Mouse (Mus musculus): ENCODE data around the gene Gnai1. TPM values are rescaled to one million over a fixed set of nuclear protein-coding genes. Genes with fewer than 3 reads are reported as not detected.
A peak's percentile ranks its signal among the peaks of the same experiment; 100 is the strongest.

The Gnai1 gene
- total and polyA plus RNA-seq, 2 experiments from 2014 or later: 17.0 to 19.2 TPM

GRCm38 (mm10) chr5:18307229-18307804 lies 52.8 kb downstream of the Gnai1 start:
- peak; percentile 31 for DNase-seq (ENCODE audit: low spot score)

GRCm38 (mm10) chr5:18296584-18296983 lies 63.6 kb downstream of the Gnai1 start:
- WGBS: 73% methylated on average over 2 of the region's 2 CpGs
- ATAC-seq (ENCODE audit: insufficient read depth, low read depth) (no peak), DNase-seq (ENCODE audit: low spot score) (no peak)
- no peak overlapping the region for H3K9ac ChIP-seq (replicated peaks; ENCODE audit: low read depth, low read length)
- TF ChIP-seq CTCF (IDR thresholded peaks at IDR 0.05; ENCODE audit: low read depth): no peak
- TF ChIP-seq EP300 (IDR thresholded peaks at IDR 0.05; ENCODE audit: low read depth): no peak
- no peak overlapping the region for H3K27ac ChIP-seq (ENCODE audit: low read depth)
- 0 out of 2 replicates have a peak, but pooled peaks cover 5% of the 10 kb centered on the region for H3K4me1 ChIP-seq (ENCODE audit: control insufficient read depth, insufficient read depth)
- no peaks in the 10 kb centered on the region for H3K9me3 ChIP-seq (replicated peaks; ENCODE audit: control insufficient read depth, low read length)
- H3K36me3 ChIP-seq (replicated peaks; ENCODE audit: control insufficient read depth, insufficient read depth, low read length): no peaks in the 10 kb centered on the region
- no peak overlapping the region for H3K4me3 ChIP-seq (ENCODE audit: low read depth, low read length)
- H3K4me2 ChIP-seq (ENCODE audit: low read depth, low read length): no peak overlapping the region
- H3K27me3 ChIP-seq (ENCODE audit: control insufficient read depth, insufficient read depth, low read length): no peaks in the 10 kb centered on the region

More at GRCm38 (mm10) chr5:18307229-18307804, 52.8 kb downstream of the Gnai1 start:
- H3K4me1 ChIP-seq (ENCODE audit: control insufficient read depth, insufficient read depth): peaks cover 6% of the 10 kb centered on the region; the same call in 1 of the 2 replicates
- H3K9ac ChIP-seq (replicated peaks; ENCODE audit: low read depth, low read length): no peak overlapping the region
- TF ChIP-seq EP300 (IDR thresholded peaks at IDR 0.05; ENCODE audit: low read depth) (no peak), CTCF (IDR thresholded peaks at IDR 0.05; ENCODE audit: low read depth) (no peak)
- H3K27ac ChIP-seq (ENCODE audit: low read depth): peak overlapping the region; percentile 58
- H3K9me3 ChIP-seq (replicated peaks; ENCODE audit: control insufficient read depth, low read length): no peaks in the 10 kb centered on the region
- 0% methylated on average over 1 of the region's 1 CpGs for WGBS
- H3K27me3 ChIP-seq (ENCODE audit: control insufficient read depth, insufficient read depth, low read length): no peaks in the 10 kb centered on the region
- H3K4me2 ChIP-seq (ENCODE audit: low read depth, low read length): no peak overlapping the region
- ATAC-seq (ENCODE audit: insufficient read depth, low read depth): peak; percentile 57
- H3K36me3 ChIP-seq (replicated peaks; ENCODE audit: control insufficient read depth, insufficient read depth, low read length): no peaks in the 10 kb centered on the region; the same call in 1 of the 2 replicates
- no peak overlapping the region for H3K4me3 ChIP-seq (ENCODE audit: low read depth, low read length)

GRCm38 (mm10) chr5:18292744-18293143 lies 67.4 kb downstream of the Gnai1 start:
- Histone ChIP-seq H3K4me2 (ENCODE audit: low read depth, low read length) (no peak overlapping the region), H3K36me3 (replicated peaks; ENCODE audit: control insufficient read depth, insufficient read depth, low read length) (peaks cover 15% of the 10 kb centered on the region; the same call in 1 of the 2 replicates), H3K9me3 (replicated peaks; ENCODE audit: control insufficient read depth, low read length) (no peaks in the 10 kb centered on the region), H3K9ac (replicated peaks; ENCODE audit: low read depth, low read length) (no peak overlapping the region), H3K27me3 (ENCODE audit: control insufficient read depth, insufficient read depth, low read length) (no peaks in the 10 kb centered on the region), H3K4me3 (ENCODE audit: low read depth, low read length) (no peak overlapping the region), H3K4me1 (ENCODE audit: control insufficient read depth, insufficient read depth) (0 out of 2 replicates have a peak, but pooled peaks cover 5% of the 10 kb centered on the region), H3K27ac (ENCODE audit: low read depth) (no peak overlapping the region)
- TF ChIP-seq EP300 (IDR thresholded peaks at IDR 0.05; ENCODE audit: low read depth) (no peak), CTCF (IDR thresholded peaks at IDR 0.05; ENCODE audit: low read depth) (no peak)
- no peak for DNase-seq (ENCODE audit: low spot score)
- WGBS: 87% methylated on average over 5 of the region's 5 CpGs
- ATAC-seq (ENCODE audit: insufficient read depth, low read depth): no peak

- H3K4me3 ChIP-seq (ENCODE audit: low read depth, low read length): no peak overlapping the region
- H3K4me1 ChIP-seq (ENCODE audit: control insufficient read depth, insufficient read depth): 0 out of 2 replicates have a peak, but pooled peaks cover 5% of the 10 kb centered on the region
- peaks cover 29% of the 10 kb centered on the region for H3K36me3 ChIP-seq (replicated peaks; ENCODE audit: control insufficient read depth, insufficient read depth, low read length)
- H3K9me3 ChIP-seq (replicated peaks; ENCODE audit: control insufficient read depth, low read length): no peaks in the 10 kb centered on the region
- no peak for DNase-seq (ENCODE audit: low spot score)
- 75% methylated on average over 4 of the region's 4 CpGs for WGBS
- H3K27me3 ChIP-seq (ENCODE audit: control insufficient read depth, insufficient read depth, low read length): no peaks in the 10 kb centered on the region
- ATAC-seq (ENCODE audit: insufficient read depth, low read depth): no peak
- no peak overlapping the region for H3K9ac ChIP-seq (replicated peaks; ENCODE audit: low read depth, low read length)
- no peak overlapping the region for H3K4me2 ChIP-seq (ENCODE audit: low read depth, low read length)
- no peak for TF ChIP-seq CTCF (IDR thresholded peaks at IDR 0.05; ENCODE audit: low read depth)
- no peak for TF ChIP-seq EP300 (IDR thresholded peaks at IDR 0.05; ENCODE audit: low read depth)
- H3K27ac ChIP-seq (ENCODE audit: low read depth): no peak overlapping the region
Observed at GRCm38 (mm10) chr5:18289530-18289929, 70.6 kb downstream of the Gnai1 start.

GRCm38 (mm10) chr5:18288694-18289093 lies 71.5 kb downstream of the Gnai1 start:
- H3K4me3 ChIP-seq (ENCODE audit: low read depth, low read length): no peak overlapping the region
- H3K27ac ChIP-seq (ENCODE audit: low read depth): no peak overlapping the region
- no peaks in the 10 kb centered on the region for H3K9me3 ChIP-seq (replicated peaks; ENCODE audit: control insufficient read depth, low read length)
- 91% methylated on average over 7 of the region's 7 CpGs for WGBS
- TF ChIP-seq EP300 (IDR thresholded peaks at IDR 0.05; ENCODE audit: low read depth) (no peak), CTCF (IDR thresholded peaks at IDR 0.05; ENCODE audit: low read depth) (no peak)
- H3K36me3 ChIP-seq (replicated peaks; ENCODE audit: control insufficient read depth, insufficient read depth, low read length): peaks cover 29% of the 10 kb centered on the region
- no peak overlapping the region for H3K4me2 ChIP-seq (ENCODE audit: low read depth, low read length)
- ATAC-seq (ENCODE audit: insufficient read depth, low read depth) (no peak), DNase-seq (ENCODE audit: low spot score) (no peak)
- 0 out of 2 replicates have a peak, but pooled peaks cover 5% of the 10 kb centered on the region for H3K4me1 ChIP-seq (ENCODE audit: control insufficient read depth, insufficient read depth)
- H3K27me3 ChIP-seq (ENCODE audit: control insufficient read depth, insufficient read depth, low read length): no peaks in the 10 kb centered on the region
- H3K9ac ChIP-seq (replicated peaks; ENCODE audit: low read depth, low read length): no peak overlapping the region

GRCm38 (mm10) chr5:18288079-18288478 lies 72.1 kb downstream of the Gnai1 start:
- Histone ChIP-seq H3K4me3 (ENCODE audit: low read depth, low read length) (no peak overlapping the region), H3K9me3 (replicated peaks; ENCODE audit: control insufficient read depth, low read length) (no peaks in the 10 kb centered on the region), H3K4me2 (ENCODE audit: low read depth, low read length) (no peak overlapping the region), H3K4me1 (ENCODE audit: control insufficient read depth, insufficient read depth) (0 out of 2 replicates have a peak, but pooled peaks cover 5% of the 10 kb centered on the region), H3K27me3 (ENCODE audit: control insufficient read depth, insufficient read depth, low read length) (no peaks in the 10 kb centered on the region), H3K27ac (ENCODE audit: low read depth) (no peak overlapping the region), H3K9ac (replicated peaks; ENCODE audit: low read depth, low read length) (no peak overlapping the region), H3K36me3 (replicated peaks; ENCODE audit: control insufficient read depth, insufficient read depth, low read length) (peaks cover 29% of the 10 kb centered on the region)
- no peak for DNase-seq (ENCODE audit: low spot score)
- WGBS: 85% methylated on average over 3 of the region's 3 CpGs
- no peak for ATAC-seq (ENCODE audit: insufficient read depth, low read depth)
- TF ChIP-seq CTCF (IDR thresholded peaks at IDR 0.05; ENCODE audit: low read depth): no peak
- no peak for TF ChIP-seq EP300 (IDR thresholded peaks at IDR 0.05; ENCODE audit: low read depth)

All from heart, postnatal 0 days (tissue).